Mouse (Mus musculus): ENCODE data around the gene Tnfsf12. TPM values are rescaled to one million over a fixed set of nuclear protein-coding genes. Genes with fewer than 3 reads are reported as not detected.
A peak's percentile ranks its signal among the peaks of the same experiment; 100 is the strongest.
"Not testable (repeated sequence)": the region's sequence is repeated elsewhere in the genome, so short reads cannot be mapped to it uniquely, and the experiment has no call there.

The Tnfsf12 gene
- 4.2 and 7.1 TPM in 2 replicates for polyA plus RNA-seq (2011; ENCODE audit: insufficient read depth, insufficient read length, low replicate concordance, missing spikeins)

GRCm38 (mm10) chr11:69695361-69696181 is at the start of gene Tnfsf12, which contains the start of gene Tnfsfm13:
Gene Tnfsf12, minus strand, starts transcription at chr11:69695849.
Gene Tnfsfm13, minus strand, starts transcription at chr11:69696098.
- TF ChIP-seq CTCF (IDR thresholded peaks at IDR 0.05; ENCODE audit: control insufficient read depth, insufficient read depth, low read length) (no peak), POLR2A (IDR thresholded peaks at IDR 0.05; ENCODE audit: borderline replicate concordance, control insufficient read depth, low read depth, low read length) (peak; percentile 58; the same call in 1 of the 2 replicates)
- Histone ChIP-seq H3K4me1 (ENCODE audit: control insufficient read depth, insufficient read depth, low read length) (peaks cover 1% of the 10 kb centered on the region; the same call in 1 of the 2 replicates), H3K4me3 (replicated peaks; ENCODE audit: control insufficient read depth, low read depth, low read length) (peak within 1 kb of the TSS; percentile 43), H3K27ac (ENCODE audit: control insufficient read depth, insufficient read depth, low read depth, low read length, poor library complexity) (peak within 1 kb of the TSS; percentile 86)
- WGBS = 11% methylated on average over 41 of the region's 41 CpGs

GRCm38 (mm10) chr11:69731408-69731807 is 35.8 kb upstream of the Tnfsf12 start:
- H3K4me3 ChIP-seq (replicated peaks; ENCODE audit: control insufficient read depth, low read depth, low read length); H3K27ac ChIP-seq (ENCODE audit: control insufficient read depth, insufficient read depth, low read depth, low read length, poor library complexity); H3K4me1 ChIP-seq (ENCODE audit: control insufficient read depth, insufficient read depth, low read length): not testable (repeated sequence)
- 68% methylated on average over 2 of the region's 3 CpGs for WGBS

- Histone ChIP-seq H3K4me3 (replicated peaks; ENCODE audit: control insufficient read depth, low read depth, low read length) (no peak overlapping the region), H3K27ac (ENCODE audit: control insufficient read depth, insufficient read depth, low read depth, low read length, poor library complexity) (no peak overlapping the region), H3K4me1 (ENCODE audit: control insufficient read depth, insufficient read depth, low read length) (no peaks in the 10 kb centered on the region)
- WGBS = 45% methylated on average over 3 of the region's 3 CpGs
- TF ChIP-seq POLR2A (IDR thresholded peaks at IDR 0.05; ENCODE audit: borderline replicate concordance, control insufficient read depth, low read depth, low read length) (no peak), CTCF (IDR thresholded peaks at IDR 0.05; ENCODE audit: control insufficient read depth, insufficient read depth, low read length) (peak; percentile 54)
Measured at GRCm38 (mm10) chr11:69729063-69729462, 33.4 kb upstream of the Tnfsf12 start.

GRCm38 (mm10) chr11:69725951-69726350 is 30.3 kb upstream of the Tnfsf12 start:
- Histone ChIP-seq H3K27ac (ENCODE audit: control insufficient read depth, insufficient read depth, low read depth, low read length, poor library complexity) (no peak overlapping the region; the same call in 1 of the 2 replicates), H3K4me1 (ENCODE audit: control insufficient read depth, insufficient read depth, low read length) (no peaks in the 10 kb centered on the region), H3K4me3 (replicated peaks; ENCODE audit: control insufficient read depth, low read depth, low read length) (no peak overlapping the region)
- WGBS = 53% methylated on average over 5 of the region's 5 CpGs
- TF ChIP-seq POLR2A (IDR thresholded peaks at IDR 0.05; ENCODE audit: borderline replicate concordance, control insufficient read depth, low read depth, low read length) = no peak
- no peak for TF ChIP-seq CTCF (IDR thresholded peaks at IDR 0.05; ENCODE audit: control insufficient read depth, insufficient read depth, low read length)

- Histone ChIP-seq H3K27ac (ENCODE audit: control insufficient read depth, insufficient read depth, low read depth, low read length, poor library complexity) (no peak overlapping the region), H3K4me1 (ENCODE audit: control insufficient read depth, insufficient read depth, low read length) (no peaks in the 10 kb centered on the region), H3K4me3 (replicated peaks; ENCODE audit: control insufficient read depth, low read depth, low read length) (no peak overlapping the region)
- WGBS = 64% methylated on average over 2 of the region's 2 CpGs
- no peak for TF ChIP-seq POLR2A (IDR thresholded peaks at IDR 0.05; ENCODE audit: borderline replicate concordance, control insufficient read depth, low read depth, low read length)
- no peak for TF ChIP-seq CTCF (IDR thresholded peaks at IDR 0.05; ENCODE audit: control insufficient read depth, insufficient read depth, low read length)
Measured at GRCm38 (mm10) chr11:69723074-69723473, 27.4 kb upstream of the Tnfsf12 start.

- TF ChIP-seq CTCF (IDR thresholded peaks at IDR 0.05; ENCODE audit: control insufficient read depth, insufficient read depth, low read length) (no peak), POLR2A (IDR thresholded peaks at IDR 0.05; ENCODE audit: borderline replicate concordance, control insufficient read depth, low read depth, low read length) (no peak)
- WGBS = 71% methylated on average over 6 of the region's 6 CpGs
- Histone ChIP-seq H3K27ac (ENCODE audit: control insufficient read depth, insufficient read depth, low read depth, low read length, poor library complexity) (no peak overlapping the region), H3K4me3 (replicated peaks; ENCODE audit: control insufficient read depth, low read depth, low read length) (no peak overlapping the region), H3K4me1 (ENCODE audit: control insufficient read depth, insufficient read depth, low read length) (no peaks in the 10 kb centered on the region)
Measured at GRCm38 (mm10) chr11:69720852-69721251, 25.2 kb upstream of the Tnfsf12 start.

DNA sequence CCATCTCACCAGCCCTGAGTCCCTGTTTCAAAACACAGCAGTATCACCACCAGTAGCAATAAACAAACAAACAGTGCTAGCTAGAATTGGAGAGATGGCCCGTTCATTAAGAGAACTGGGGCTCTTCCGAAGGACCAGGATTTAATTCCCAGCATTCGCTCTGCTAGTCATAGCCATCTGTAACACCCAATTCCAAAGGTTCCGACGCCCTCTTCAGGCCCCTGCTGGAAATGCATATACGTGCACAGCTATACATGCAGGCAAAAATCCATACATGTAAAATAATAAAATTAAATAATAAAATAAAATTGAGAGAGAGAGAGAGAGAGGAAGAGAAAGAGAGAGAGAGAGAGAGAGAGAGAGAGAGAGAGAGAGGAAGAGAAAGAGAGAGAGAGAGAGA is 23.8 kb upstream of the Tnfsf12 start:
- Histone ChIP-seq H3K4me1 (ENCODE audit: control insufficient read depth, insufficient read depth, low read length) (no peaks in the 10 kb centered on the region), H3K27ac (ENCODE audit: control insufficient read depth, insufficient read depth, low read depth, low read length, poor library complexity) (no peak overlapping the region), H3K4me3 (replicated peaks; ENCODE audit: control insufficient read depth, low read depth, low read length) (no peak overlapping the region)
- 76% methylated on average over 6 of the region's 6 CpGs for WGBS
- TF ChIP-seq CTCF (IDR thresholded peaks at IDR 0.05; ENCODE audit: control insufficient read depth, insufficient read depth, low read length) = no peak
- no peak for TF ChIP-seq POLR2A (IDR thresholded peaks at IDR 0.05; ENCODE audit: borderline replicate concordance, control insufficient read depth, low read depth, low read length)

DNA sequence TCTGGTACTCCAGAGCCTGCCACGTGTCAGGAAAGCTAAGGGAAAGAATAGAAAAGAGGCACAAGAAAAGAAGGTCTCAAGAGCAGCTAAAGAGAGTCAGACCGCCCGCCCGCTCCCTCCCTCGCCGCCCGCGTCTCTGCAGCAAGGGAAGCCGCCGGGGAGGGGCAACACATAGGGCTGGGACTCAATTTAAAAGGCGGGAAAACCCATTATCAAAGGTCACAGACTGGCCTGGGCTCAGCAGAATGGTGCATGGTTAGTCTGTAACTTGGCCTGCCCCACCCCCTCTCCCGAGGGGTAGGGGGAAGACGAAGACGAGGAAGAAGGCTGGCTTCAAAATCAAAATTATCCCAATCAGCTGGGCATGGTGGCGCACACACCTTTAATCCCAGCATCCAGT is 23.0 kb upstream of the Tnfsf12 start:
- Histone ChIP-seq H3K4me3 (replicated peaks; ENCODE audit: control insufficient read depth, low read depth, low read length) (no peak overlapping the region), H3K4me1 (ENCODE audit: control insufficient read depth, insufficient read depth, low read length) (no peaks in the 10 kb centered on the region), H3K27ac (ENCODE audit: control insufficient read depth, insufficient read depth, low read depth, low read length, poor library complexity) (no peak overlapping the region)
- TF ChIP-seq CTCF (IDR thresholded peaks at IDR 0.05; ENCODE audit: control insufficient read depth, insufficient read depth, low read length) (no peak), POLR2A (IDR thresholded peaks at IDR 0.05; ENCODE audit: borderline replicate concordance, control insufficient read depth, low read depth, low read length) (no peak)
- WGBS = 64% methylated on average over 15 of the region's 15 CpGs

All from bone marrow, adult 2 months (tissue).